Mouse (Mus musculus) left cerebral cortex, postnatal 36 days (tissue): ENCODE measurements around the gene St7l. TPM values are rescaled to one million over a fixed set of nuclear protein-coding genes. Genes with fewer than 3 reads are reported as not detected.
A peak's percentile ranks its signal among the peaks of the same experiment; 100 is the strongest.
"Not testable (repeated sequence)": the region's sequence is repeated elsewhere in the genome, so short reads cannot be mapped to it uniquely, and the experiment has no call there.

Experiments
- DNase-seq, 2 experiments: peaks; one replicate each; pipeline ENCODE4 v3.0.0; 2021 to 2022; ENCODE audit warnings: low spot score in 2 of 2, mixed read lengths in 1 of 2
- intact Hi-C: fragments of 180-260 bp; cut with DNase I; formaldehyde crosslinking; loops from one replicate; pipeline ENCODE4 v1.15.1; 2025
- total RNA-seq, 2 experiments: library from RNA; stranded (reverse); gene quantifications; 2 replicates each; pipeline ENCODE4 v1.2.3; 2021

Gene St7l
- 10 to 100 TPM; 33.9 to 38.2 TPM for total RNA-seq

DNA sequence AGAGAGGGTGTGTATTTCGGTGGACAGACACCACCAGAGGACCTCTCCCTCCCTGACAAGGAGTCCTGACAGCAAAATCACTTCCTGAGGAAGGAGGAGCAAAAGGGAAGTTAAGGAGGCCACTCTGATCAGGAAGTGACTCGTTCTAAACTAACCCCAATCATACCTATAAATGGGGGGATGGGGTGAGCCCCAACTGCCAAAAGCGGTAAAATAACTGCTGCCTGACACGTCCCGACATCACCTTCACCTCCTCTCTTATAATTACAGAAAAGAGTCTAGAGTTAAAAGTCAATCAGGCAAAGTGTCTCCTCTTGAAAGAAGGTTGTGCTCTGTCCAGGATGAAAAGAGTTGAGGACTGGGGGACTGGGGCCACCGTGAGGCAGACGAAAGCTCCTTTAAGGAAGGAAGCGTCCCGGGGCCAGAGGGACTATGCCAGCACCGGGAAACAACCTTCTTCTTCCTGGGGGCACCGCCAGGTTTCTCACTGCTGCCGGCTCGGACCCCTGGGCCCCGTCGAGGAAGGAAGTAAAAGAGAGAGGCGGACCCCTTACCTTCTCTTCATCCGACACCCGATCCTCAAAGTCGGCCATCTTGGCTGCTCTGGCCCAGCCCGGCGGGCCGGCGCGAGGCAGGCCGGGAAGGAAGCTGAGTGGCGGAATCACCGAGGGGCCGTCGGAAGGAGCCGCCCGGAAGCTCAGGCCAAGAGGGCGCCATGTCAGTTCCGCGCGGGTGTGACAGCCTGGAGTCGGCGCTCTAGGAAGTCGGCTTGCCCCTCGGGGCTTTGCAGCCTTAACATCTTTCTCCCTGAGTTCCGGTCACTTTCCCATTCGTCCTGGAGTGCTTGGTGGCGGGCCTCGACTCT lies at the start of gene St7l, which contains the start of gene Capza1:
TSS of gene St7l (plus strand) at position 220 of the 865 bp plus-strand sequence.
TSS of gene Capza1 (minus strand) at position 720 of the 865 bp plus-strand sequence.
- intact Hi-C loops, result loop anchor here (1.0 to 10.0 kb wide), 3 partner anchors 76 to 188 kb away; partner anchors contain the start of genes Cttnbp2nl and Rhoc
- DNase-seq, result peak; percentile 90 to 92

- intact Hi-C loops, result no loop called here
- no peak for DNase-seq
Measured at GRCm38 (mm10) chr3:104814746-104815145, 49.1 kb upstream of the St7l start.

DNA sequence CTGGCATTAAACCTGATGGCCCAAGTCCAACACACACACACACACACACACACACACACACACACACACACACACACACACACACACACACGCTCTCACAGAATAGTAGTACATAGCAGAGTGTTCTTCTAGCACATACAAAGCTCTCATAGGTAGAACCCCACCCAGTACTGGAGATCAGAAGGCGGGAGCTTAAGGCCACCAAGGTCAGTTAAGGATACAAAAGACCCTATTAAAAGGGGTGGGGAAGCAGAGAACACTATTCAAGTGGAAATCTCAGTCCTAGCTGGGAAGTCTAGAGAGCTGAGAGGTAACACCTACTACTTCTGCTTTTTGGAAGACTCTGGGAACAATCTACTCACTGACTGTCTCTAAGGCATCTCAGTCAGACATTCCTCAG lies 48.5 kb upstream of the St7l start:
- no peak for DNase-seq
- intact Hi-C loops, result no loop called here

- intact Hi-C loops, result no loop called here
- DNase-seq, result no peak
Measured at GRCm38 (mm10) chr3:104816130-104816529, 47.7 kb upstream of the St7l start.

GRCm38 (mm10) chr3:104817481-104817990 lies 46.3 kb upstream of the St7l start:
- intact Hi-C loops, result no loop called here

DNA sequence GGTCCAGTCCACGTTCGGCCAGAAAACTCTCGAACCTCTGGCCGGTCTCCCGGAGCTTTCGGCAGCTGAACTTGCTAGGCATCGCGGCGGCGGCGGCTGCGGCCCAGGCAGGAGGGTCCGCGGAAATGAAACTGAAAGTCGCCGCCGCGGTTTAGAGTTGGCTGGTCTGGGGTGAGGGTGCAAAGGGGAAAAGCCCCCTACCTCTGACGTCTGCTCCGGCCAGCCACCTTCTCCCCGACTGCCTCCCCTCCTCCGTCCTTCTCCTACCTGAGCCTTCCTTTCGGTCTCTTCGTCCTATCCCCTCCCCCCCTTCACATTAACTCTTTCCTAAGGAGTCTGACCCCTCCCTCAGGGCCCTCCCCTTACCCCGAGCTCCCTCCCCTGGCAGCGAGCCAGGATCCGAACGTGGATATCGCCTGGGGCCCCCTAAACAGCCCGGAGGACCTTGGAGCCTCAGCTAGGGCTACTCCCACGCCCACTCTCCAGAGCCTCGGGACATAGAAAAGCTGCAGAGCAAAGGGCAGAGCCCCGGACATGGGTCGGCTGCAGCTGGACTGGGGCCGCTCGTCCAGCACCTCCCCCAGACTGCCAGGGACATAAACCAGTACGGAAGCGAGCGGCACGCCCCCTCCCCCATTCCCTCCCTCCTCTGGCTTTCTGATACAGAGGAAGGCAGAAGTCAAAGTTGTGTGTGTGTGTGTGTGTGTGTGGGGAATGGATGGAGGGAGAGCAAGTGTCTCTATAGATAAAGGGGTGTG lies 45.6 kb upstream of the St7l start, which contains the start of gene Mov10:
TSS of gene Mov10 (minus strand) at position 573 of the 758 bp plus-strand sequence.
- DNase-seq, result peak; percentile 34 to 48
- intact Hi-C loops, result no loop called here

More at GRCm38 (mm10) chr3:104817481-104817990, 46.3 kb upstream of the St7l start:
- peak; percentile 44 to 51 for DNase-seq

- intact Hi-C loops, result no loop called here
- DNase-seq, result no peak
Measured at GRCm38 (mm10) chr3:104818749-104819134, 45.1 kb upstream of the St7l start.

DNA sequence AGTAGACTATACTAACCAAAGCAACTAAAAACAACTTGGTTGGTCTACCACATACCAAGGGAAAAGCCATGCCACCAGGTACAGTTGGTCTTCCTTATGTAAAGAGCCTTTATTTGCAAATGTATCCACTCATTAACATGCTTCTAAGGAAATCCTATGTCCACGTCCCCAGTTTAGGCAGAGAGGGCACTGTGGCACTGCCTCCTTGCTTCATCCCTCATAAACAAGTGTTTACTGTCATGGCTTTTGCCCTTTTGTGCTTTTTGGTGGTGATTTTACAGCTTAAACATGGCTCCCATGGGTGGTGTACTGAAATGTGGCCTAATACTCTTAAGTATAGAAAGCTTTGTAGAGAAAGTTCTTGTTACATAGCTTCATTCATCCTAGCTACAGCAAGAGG lies 43.4 kb upstream of the St7l start:
- no peak for DNase-seq
- intact Hi-C loops, result no loop called here

DNA sequence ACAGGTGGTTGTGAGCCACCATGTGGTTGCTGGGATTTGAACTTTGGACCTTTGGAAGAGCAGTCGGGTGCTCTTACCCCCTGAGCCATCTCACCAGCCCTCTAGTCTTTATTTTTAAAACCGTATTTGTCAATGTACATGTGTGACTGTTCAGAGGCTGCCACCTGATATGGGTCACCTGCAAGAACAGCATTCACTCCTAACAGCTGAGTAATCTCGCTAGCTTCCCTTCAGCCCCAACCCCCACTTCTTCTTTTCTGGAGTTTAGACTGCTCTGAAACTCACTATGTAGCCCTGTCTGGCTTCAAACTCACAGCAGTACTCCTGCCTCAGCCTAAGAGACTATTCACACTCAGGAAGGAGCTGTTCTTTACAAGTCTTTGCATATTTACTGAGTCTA lies 41.4 kb upstream of the St7l start:
- intact Hi-C loops, result no loop called here
- DNase-seq, result no peak

DNA sequence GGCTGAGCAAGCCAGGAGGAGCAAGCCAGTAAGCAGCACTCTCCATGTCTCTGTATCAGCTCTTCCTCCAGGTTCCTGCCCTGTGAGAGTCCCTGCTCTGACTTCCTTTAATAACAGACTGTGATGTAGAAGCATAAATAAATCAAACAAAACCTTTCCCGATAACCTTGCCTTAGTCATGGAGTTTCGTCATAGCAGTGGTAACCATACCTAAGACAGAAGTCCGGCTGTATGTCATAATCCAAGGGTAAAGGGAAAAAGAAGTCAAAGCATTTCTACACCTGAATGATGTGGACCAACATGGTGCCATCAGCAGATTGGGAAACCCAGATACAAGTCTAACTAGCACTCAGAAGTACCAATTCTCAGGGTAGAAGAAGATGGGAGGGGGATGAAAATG lies 28.0 kb upstream of the St7l start:
- no peak for DNase-seq
- intact Hi-C loops, result no loop called here

GRCm38 (mm10) chr3:104841049-104841448 lies 22.8 kb upstream of the St7l start:
- no peak for DNase-seq
- intact Hi-C loops, result no loop called here

GRCm38 (mm10) chr3:104846601-104847000 lies 17.2 kb upstream of the St7l start:
- no peak for DNase-seq
- intact Hi-C loops, result no loop called here

DNA sequence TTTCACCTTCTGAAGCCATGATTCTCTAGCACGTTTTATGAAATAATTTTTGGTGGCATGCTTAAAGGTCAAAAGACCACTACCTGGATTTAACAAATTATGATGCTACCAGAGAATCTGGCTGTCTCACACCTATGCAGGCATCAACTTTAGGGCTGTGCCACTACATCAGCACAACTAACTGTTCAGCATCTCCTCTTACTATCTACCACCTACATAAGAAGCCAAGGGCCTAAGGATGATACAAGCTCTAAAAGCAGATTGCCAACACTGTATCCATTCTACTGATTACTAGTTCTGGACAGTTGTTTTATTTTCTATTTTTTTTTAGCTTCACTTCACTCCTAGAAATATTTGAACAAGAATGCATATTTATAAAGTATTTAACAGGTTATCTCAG lies 9.3 kb upstream of the St7l start:
- intact Hi-C loops, result no loop called here
- no peak for DNase-seq

DNA sequence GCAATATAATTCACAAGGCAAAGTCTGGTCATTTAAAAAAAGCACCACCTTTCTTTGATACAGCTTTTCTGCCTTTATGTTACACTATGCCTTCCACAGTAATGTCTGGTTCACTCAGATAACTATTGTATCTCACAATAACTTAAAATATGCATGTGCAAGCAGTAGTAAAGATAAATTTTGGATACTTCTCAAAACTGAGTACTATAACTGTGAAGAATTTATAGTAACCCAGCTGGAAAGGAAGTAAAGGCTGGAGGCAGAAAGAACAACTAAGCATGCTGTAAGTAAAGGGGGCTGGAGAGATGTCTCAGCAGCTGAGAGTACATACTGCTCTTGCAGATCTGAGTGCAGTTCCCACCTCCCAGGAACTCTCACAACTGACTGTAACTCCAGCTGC lies 8.9 kb upstream of the St7l start:
- DNase-seq, result no peak
- intact Hi-C loops, result no loop called here

GRCm38 (mm10) chr3:104856106-104856505 lies 7.7 kb upstream of the St7l start:
- intact Hi-C loops, result no loop called here
- DNase-seq, result no peak

- intact Hi-C loops, result no loop called here
- DNase-seq, result no peak
Measured at GRCm38 (mm10) chr3:104858560-104858959, 5.2 kb upstream of the St7l start.

DNA sequence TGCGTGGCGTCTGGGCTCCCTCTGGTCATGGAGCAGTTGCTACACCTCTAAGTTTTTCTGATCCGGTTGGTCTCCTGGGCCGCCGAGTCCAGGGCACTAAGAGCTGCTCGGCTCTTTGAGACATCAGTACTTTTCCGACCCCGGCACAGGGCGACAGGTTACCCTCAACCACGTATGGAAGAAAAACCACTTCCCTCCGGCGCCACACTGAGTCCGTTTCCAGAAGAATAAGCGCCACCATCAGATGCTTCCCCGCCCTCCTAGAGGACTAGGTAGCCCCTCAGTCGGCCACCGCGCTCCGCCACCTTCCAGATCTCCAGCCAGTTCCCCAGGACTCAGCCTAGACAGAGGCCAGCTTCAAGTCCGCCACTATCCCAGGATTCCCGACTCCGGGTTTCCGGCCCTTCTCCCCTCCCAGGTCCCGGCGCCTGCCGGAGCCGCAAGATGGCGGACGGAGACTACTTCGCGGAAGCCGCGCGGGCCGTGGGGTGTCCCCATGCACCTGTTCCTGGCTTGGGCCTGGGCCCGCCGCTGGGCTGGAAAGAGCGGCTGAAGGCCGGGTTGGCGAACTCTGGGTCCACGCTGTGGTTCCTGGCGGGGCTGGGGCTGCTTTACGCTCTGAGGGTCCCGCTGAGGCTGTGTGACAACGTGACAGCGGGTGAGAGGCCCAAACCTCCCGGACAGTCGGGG lies 991 bp downstream of the St7l start:
- peak; percentile 93 for DNase-seq

GRCm38 (mm10) chr3:104865341-104865788 lies 1.6 kb downstream of the St7l start:
- DNase-seq, result no peak
- intact Hi-C loops, result loop anchor here (10.0 kb wide), 1 partner anchor 151 kb away; no protein-coding TSS in a partner anchor

More for the DNA sequence above, 991 bp downstream of the St7l start:
- intact Hi-C loops, result loop anchor here (1.0 to 10.0 kb wide), 3 partner anchors 76 to 188 kb away; partner anchors contain the start of genes Cttnbp2nl and Rhoc

GRCm38 (mm10) chr3:104866674-104867073 lies 2.9 kb downstream of the St7l start:
- intact Hi-C loops, result loop anchor here (10.0 kb wide), 1 partner anchor 152 kb away; no protein-coding TSS in a partner anchor
- DNase-seq, result not testable (repeated sequence)
